Mouse (Mus musculus) limb, embryonic 14.5 days (tissue): ENCODE measurements around the gene BC017158. TPM values are rescaled to one million over a fixed set of nuclear protein-coding genes. Genes with fewer than 3 reads are reported as not detected.
A peak's percentile ranks its signal among the peaks of the same experiment; 100 is the strongest.

ENCODE experiments used
- ATAC-seq: fragments of 200-750 bp; cut with Nextera tagmentation; 2 replicates; pipeline ENCODE4 v1.8.0; 2017; ENCODE audit warnings: low read depth, moderate number of reproducible peaks, moderate TSS enrichment; ENCODE audit not compliant: low FRiP score
- DNase-seq: peaks from one replicate; pipeline ENCODE4 v3.0.0-alpha.2; 2015; ENCODE audit warnings: low spot score
- H3K27ac ChIP-seq: fragments of 300-500 bp; sonication (generic); replicated peaks from 2 replicates; pipeline ENCODE4 v1.5.1; 2014; ENCODE audit warnings: low read depth, mild to moderate bottlenecking, low read length, moderate library complexity, mixed read lengths
- H3K27me3 ChIP-seq: fragments of 300-500 bp; sonication (generic); 2 replicates; pipeline ENCODE4 v1.6.1; 2014; ENCODE audit warnings: low read length, mixed read lengths; ENCODE audit not compliant: control insufficient read depth, insufficient read depth
- H3K36me3 ChIP-seq: fragments of 300-500 bp; sonication (generic); 2 replicates; pipeline ENCODE4 v1.6.1; 2014; ENCODE audit warnings: mild to moderate bottlenecking, low read length, moderate library complexity, mixed read lengths; ENCODE audit not compliant: control insufficient read depth, insufficient read depth
- H3K4me1 ChIP-seq: fragments of 300-500 bp; sonication (generic); 2 replicates; pipeline ENCODE4 v1.6.1; 2014; ENCODE audit warnings: antibody characterized with exemption, low read length, mixed read lengths; ENCODE audit not compliant: control insufficient read depth, insufficient read depth
- H3K4me2 ChIP-seq: fragments of 300-500 bp; sonication (generic); replicated peaks from 2 replicates; pipeline ENCODE4 v1.6.1; 2014; ENCODE audit warnings: low read depth, mild to moderate bottlenecking, low read length, moderate library complexity; ENCODE audit not compliant: severe bottlenecking
- H3K4me3 ChIP-seq: fragments of 300-500 bp; sonication (generic); replicated peaks from 2 replicates; pipeline ENCODE4 v1.5.1; 2014; ENCODE audit warnings: low read length
- H3K9ac ChIP-seq: fragments of 300-500 bp; sonication (generic); 2 replicates; pipeline ENCODE4 v1.6.1; 2014; ENCODE audit warnings: mild to moderate bottlenecking, low read depth, low read length, moderate library complexity; ENCODE audit not compliant: severe bottlenecking
- H3K9me3 ChIP-seq: fragments of 300-500 bp; sonication (generic); 2 replicates; pipeline ENCODE4 v1.6.1; 2016; ENCODE audit warnings: low read length; ENCODE audit not compliant: control insufficient read depth
- POLR2A ChIP-seq: fragments of 200-500 bp; IDR thresholded peaks from 2 replicates; pipeline ENCODE4 v1.8.0; 2012; ENCODE audit warnings: inconsistent platforms, mild to moderate bottlenecking, moderate library complexity, borderline replicate concordance; ENCODE audit not compliant: insufficient read depth, insufficient read length; ENCODE audit errors: extremely low read depth
- WGBS: fragments of 180-500 bp; shearing (Covaris S2); extraction: QIAGEN DNeasy Blood & Tissue Kit; methylation state at CpG from one replicate; pipeline ENCODE4 v1.1.7; 2014; 5-methylcytosine and 5-hydroxymethylcytosine counted together
- microRNA-seq: library from miRNA; unstranded; fragments of <30 nt; microRNA quantifications from one replicate; pipeline ENCODE4, GENCODE M21; 2016
- polyA plus RNA-seq, 2 experiments: library from polyadenylated mRNA; depleted of rRNA in 1 of 2; stranded (reverse) in 1 of 2; unstranded in 1 of 2; fragments of >200 nt; fragmentation: Nextera tagmentation in 1 of 2; extraction: Ambion mirVana in 1 of 2; gene quantifications; 2 replicates each; pipeline versions ENCODE4 v1.2.1 to v1.2.3; 2012 to 2014

BC017158 gene
- polyA plus RNA-seq, 2 experiments: 28.5 to 46.1 TPM

DNA sequence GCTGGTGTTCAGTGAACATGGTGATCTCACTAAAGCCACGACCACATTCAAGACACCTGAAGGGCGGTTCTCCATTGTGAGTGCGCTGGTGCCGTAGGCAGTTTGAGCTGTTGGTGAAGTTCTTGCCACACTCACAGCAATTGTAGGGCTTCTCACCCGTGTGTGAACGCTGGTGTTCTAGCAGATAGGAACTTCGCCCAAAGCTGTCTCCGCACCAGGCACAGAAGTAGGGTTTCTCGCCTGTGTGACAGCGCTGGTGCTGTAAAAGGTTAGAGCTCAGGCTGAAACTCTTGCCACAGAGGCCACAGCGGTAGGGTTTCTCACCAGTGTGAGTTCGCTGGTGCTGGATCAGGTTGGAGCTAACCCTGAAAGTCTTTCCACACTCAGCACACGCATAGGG, 61.5 kb downstream of the BC017158 start:
- 97% methylated on average over 13 of the region's 13 CpGs for WGBS
- TF ChIP-seq POLR2A: no peak
- DNase-seq: no peak
- Histone ChIP-seq H3K4me1 (peaks cover 13% of the 10 kb centered on the region), H3K4me2 (no peak overlapping the region), H3K9me3 (no peaks in the 10 kb centered on the region), H3K27me3 (no peaks in the 10 kb centered on the region), H3K36me3 (peaks cover 15% of the 10 kb centered on the region), H3K27ac (no peak overlapping the region), H3K4me3 (0 out of 2 replicates have a peak overlapping the region, but pooled peaks have one; percentile 74), H3K9ac (peak overlapping the region; percentile 84; the same call in 1 of the 2 replicates)
- ATAC-seq: no peak

DNA sequence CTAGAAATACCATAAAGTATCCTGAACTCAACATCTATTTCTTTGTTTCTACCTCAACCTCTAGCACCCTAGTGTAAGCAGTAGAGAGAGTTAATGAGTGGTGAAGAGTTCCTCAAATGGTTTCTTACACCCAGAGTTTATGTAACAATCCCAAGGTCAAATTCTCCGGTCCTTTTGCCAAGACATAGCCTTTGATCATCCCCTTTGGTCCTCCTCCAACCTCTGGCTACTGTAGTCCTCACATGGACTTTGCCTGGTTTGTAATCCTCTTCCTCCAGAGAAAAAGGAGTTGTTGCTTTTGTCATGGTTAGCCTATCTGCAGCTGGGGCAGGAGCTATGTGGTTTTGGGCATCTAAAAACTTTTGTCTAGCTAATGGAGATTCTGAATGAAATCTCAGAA, 62.5 kb downstream of the BC017158 start:
- H3K9ac ChIP-seq: no peak overlapping the region
- ATAC-seq: no peak

DNA sequence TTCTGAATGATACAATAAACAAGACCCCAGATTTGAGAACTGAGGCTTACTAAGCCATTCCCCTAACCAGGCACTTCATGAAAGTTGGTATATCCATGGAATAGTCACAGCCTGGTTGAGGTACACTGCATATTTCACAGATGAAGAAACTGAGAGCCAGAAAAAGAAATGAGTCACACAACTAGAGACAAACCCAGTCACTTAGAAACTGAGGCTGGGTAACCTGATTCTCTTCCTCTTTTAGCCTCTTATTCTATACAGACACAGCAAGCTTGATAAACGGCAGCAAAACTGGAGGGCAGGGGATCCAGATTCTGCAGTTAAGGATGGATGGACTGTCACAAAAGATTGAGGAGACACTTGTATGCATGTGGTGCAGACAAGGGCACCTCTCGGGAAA, 63.2 kb downstream of the BC017158 start:
- no peak overlapping the region for H3K27ac ChIP-seq
- no peak overlapping the region for H3K4me2 ChIP-seq
- TF ChIP-seq POLR2A: no peak
- H3K36me3 ChIP-seq: 0 out of 2 replicates have a peak, but pooled peaks cover 4% of the 10 kb centered on the region
- no peak overlapping the region for H3K4me3 ChIP-seq
- 80% methylated on average over 2 of the region's 2 CpGs for WGBS
- H3K4me1 ChIP-seq: peaks cover 13% of the 10 kb centered on the region
- no peaks in the 10 kb centered on the region for H3K27me3 ChIP-seq
- no peak overlapping the region for H3K9ac ChIP-seq
- ATAC-seq (no peak), DNase-seq (no peak)
- H3K9me3 ChIP-seq: no peaks in the 10 kb centered on the region

More for the DNA sequence above, 62.5 kb downstream of the BC017158 start:
- no peak overlapping the region for H3K27ac ChIP-seq
- WGBS: 100% methylated on average over 1 of the region's 1 CpGs
- no peaks in the 10 kb centered on the region for H3K27me3 ChIP-seq
- H3K9me3 ChIP-seq: no peaks in the 10 kb centered on the region
- peaks cover 10% of the 10 kb centered on the region for H3K36me3 ChIP-seq
- DNase-seq: no peak
- H3K4me3 ChIP-seq: no peak overlapping the region
- no peak overlapping the region for H3K4me2 ChIP-seq
- peaks cover 13% of the 10 kb centered on the region for H3K4me1 ChIP-seq
- no peak for TF ChIP-seq POLR2A

DNA sequence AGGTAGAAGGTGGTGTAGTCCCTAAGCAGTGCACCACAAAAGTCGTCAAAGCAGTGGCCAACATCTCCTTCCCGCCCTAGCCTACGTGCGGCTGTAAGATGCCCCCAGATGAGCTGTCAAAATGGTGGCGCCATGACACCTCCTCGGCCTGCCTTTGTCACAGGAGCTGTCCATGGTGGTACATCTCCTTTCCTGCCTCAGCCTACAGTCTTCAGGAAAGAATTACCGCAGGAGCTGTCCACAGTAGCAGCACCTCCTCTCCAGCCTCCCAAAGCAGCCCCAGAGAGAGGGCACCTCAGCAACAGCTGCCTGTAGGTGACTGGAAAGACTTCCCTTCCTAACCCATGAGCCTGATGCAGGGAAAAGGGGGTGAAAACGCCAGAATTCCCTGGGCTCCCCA, 66.2 kb downstream of the BC017158 start:
- Histone ChIP-seq H3K4me1 (peaks cover 2% of the 10 kb centered on the region), H3K4me2 (no peak overlapping the region), H3K9me3 (no peaks in the 10 kb centered on the region), H3K27me3 (no peaks in the 10 kb centered on the region), H3K36me3 (0 out of 2 replicates have a peak, but pooled peaks cover 4% of the 10 kb centered on the region), H3K4me3 (no peak overlapping the region), H3K27ac (no peak overlapping the region), H3K9ac (no peak overlapping the region)
- no peak for TF ChIP-seq POLR2A
- 39% methylated on average over 8 of the region's 8 CpGs for WGBS
- ATAC-seq: no peak
- DNase-seq: peak; percentile 14

Small RNA genes lying within 50 kb of the gene (microRNA-seq; reads per million reads assigned to microRNA genes)
- not detected for gene Mir3103

Other genes starting within 250 kb of the BC017158 start
- gene Itgam, start 235.5 kb downstream of the BC017158 start, polyA plus RNA-seq (2012; rRNA removed): 2.4 and 2.5 TPM in 2 replicates
- gene Itgam, start 235.5 kb downstream of the BC017158 start, polyA plus RNA-seq (2014; fragmentation: Nextera tagmentation; extraction: Ambion mirVana): 1.1 and 1.2 TPM in 2 replicates
- 0.01 TPM in 1 of 2 replicates, not detected in the other for gene Gm49368, start 235.5 kb downstream of the BC017158 start, polyA plus RNA-seq (2012; rRNA removed)
- gene Gm49368, start 235.5 kb downstream of the BC017158 start, polyA plus RNA-seq (2014; fragmentation: Nextera tagmentation; extraction: Ambion mirVana): not detected in 2 replicates
- 0.14 and 0.18 TPM in 2 replicates for gene Itgax, start 168.6 kb downstream of the BC017158 start, polyA plus RNA-seq (2012; rRNA removed)
- gene Itgax, start 168.6 kb downstream of the BC017158 start, polyA plus RNA-seq (2014; fragmentation: Nextera tagmentation; extraction: Ambion mirVana): 0.06 and 0.17 TPM in 2 replicates
- gene Itgad, start 143.8 kb downstream of the BC017158 start, polyA plus RNA-seq (2012; rRNA removed): not detected in 2 replicates
- not detected in 2 replicates for gene Itgad, start 143.8 kb downstream of the BC017158 start, polyA plus RNA-seq (2014; fragmentation: Nextera tagmentation; extraction: Ambion mirVana)
- gene Cox6a2, start 91.8 kb downstream of the BC017158 start, polyA plus RNA-seq (2012; rRNA removed): 53.8 and 80.3 TPM in 2 replicates
- gene Cox6a2, start 91.8 kb downstream of the BC017158 start, polyA plus RNA-seq (2014; fragmentation: Nextera tagmentation; extraction: Ambion mirVana): 40.2 and 70.8 TPM in 2 replicates
- 21.2 and 31.9 TPM in 2 replicates for gene Armc5, start 60.8 kb downstream of the BC017158 start, polyA plus RNA-seq (2012; rRNA removed)
- gene Armc5, start 60.8 kb downstream of the BC017158 start, polyA plus RNA-seq (2014; fragmentation: Nextera tagmentation; extraction: Ambion mirVana): 14.5 and 16.7 TPM in 2 replicates
- gene 9130023H24Rik, start 60.1 kb downstream of the BC017158 start, polyA plus RNA-seq (2012; rRNA removed): 3.2 and 3.4 TPM in 2 replicates
- gene 9130023H24Rik, start 60.1 kb downstream of the BC017158 start, polyA plus RNA-seq (2014; fragmentation: Nextera tagmentation; extraction: Ambion mirVana): 8.1 and 8.8 TPM in 2 replicates
- gene Tgfb1i1, start 51.4 kb downstream of the BC017158 start, polyA plus RNA-seq (2012; rRNA removed): 46.0 and 55.5 TPM in 2 replicates
- 51.2 and 55.4 TPM in 2 replicates for gene Tgfb1i1, start 51.4 kb downstream of the BC017158 start, polyA plus RNA-seq (2014; fragmentation: Nextera tagmentation; extraction: Ambion mirVana)
- gene Slc5a2, start 32.5 kb downstream of the BC017158 start, polyA plus RNA-seq (2012; rRNA removed): 0.04 TPM in 1 of 2 replicates, not detected in the other
- gene Slc5a2, start 32.5 kb downstream of the BC017158 start, polyA plus RNA-seq (2014; fragmentation: Nextera tagmentation; extraction: Ambion mirVana): not detected in 2 replicates
- 9.7 and 13.6 TPM in 2 replicates for gene Rgs10, start 120.6 kb upstream of the BC017158 start, polyA plus RNA-seq (2012; rRNA removed)
- gene Rgs10, start 120.6 kb upstream of the BC017158 start, polyA plus RNA-seq (2014; fragmentation: Nextera tagmentation; extraction: Ambion mirVana): 17.2 and 17.7 TPM in 2 replicates
- gene Tial1, start 163.5 kb upstream of the BC017158 start, polyA plus RNA-seq (2012; rRNA removed): 191 and 204 TPM in 2 replicates
- gene Tial1, start 163.5 kb upstream of the BC017158 start, polyA plus RNA-seq (2014; fragmentation: Nextera tagmentation; extraction: Ambion mirVana): 42.6 and 43.5 TPM in 2 replicates
- 22.2 and 27.8 TPM in 2 replicates for gene Bag3, start 225.4 kb upstream of the BC017158 start, polyA plus RNA-seq (2012; rRNA removed)
- gene Bag3, start 225.4 kb upstream of the BC017158 start, polyA plus RNA-seq (2014; fragmentation: Nextera tagmentation; extraction: Ambion mirVana): 18.0 and 18.7 TPM in 2 replicates